Mouse (Mus musculus): Measurements from ENCODE around the gene Dpp8.
"Not testable (repeated sequence)": the region's sequence is repeated elsewhere in the genome, so short reads cannot be mapped to it uniquely, and the experiment has no call there.

Gene Dpp8

DNA sequence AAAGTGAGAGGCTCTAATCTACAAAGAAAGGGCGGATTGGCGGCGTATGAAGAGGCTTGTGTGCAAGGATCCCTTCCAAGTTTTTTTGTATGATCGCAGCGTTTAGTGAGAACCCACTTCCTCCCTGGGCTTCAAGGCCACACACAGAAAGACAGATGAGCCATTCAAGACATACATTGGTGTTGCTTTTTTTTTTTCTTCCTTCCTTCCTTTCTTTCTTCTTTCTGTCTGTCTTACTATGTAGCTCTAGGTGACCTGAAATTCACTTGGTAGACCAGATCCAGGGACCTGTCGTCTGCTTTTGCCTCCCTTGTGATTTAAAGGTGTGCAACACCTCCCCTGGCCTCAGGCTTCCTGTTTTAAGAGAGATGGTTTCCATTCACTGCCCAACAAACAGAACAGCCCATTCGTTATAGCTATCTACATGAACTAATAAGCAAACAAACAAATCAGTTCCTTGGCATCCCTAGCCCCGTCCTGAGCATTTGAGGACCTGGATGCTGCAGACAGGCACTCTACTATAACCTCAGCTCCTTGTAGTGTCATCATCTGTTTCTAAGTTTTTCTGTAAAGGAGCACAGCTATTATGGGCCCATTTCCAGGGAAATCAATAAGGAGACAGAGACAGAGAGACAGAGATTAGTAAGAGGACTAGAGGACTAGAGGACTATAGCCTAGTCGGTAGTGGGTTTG, 10.2 kb upstream of the Dpp8 start:
- in situ Hi-C loops (cut with MboI, MseI), result no loop called here

DNA sequence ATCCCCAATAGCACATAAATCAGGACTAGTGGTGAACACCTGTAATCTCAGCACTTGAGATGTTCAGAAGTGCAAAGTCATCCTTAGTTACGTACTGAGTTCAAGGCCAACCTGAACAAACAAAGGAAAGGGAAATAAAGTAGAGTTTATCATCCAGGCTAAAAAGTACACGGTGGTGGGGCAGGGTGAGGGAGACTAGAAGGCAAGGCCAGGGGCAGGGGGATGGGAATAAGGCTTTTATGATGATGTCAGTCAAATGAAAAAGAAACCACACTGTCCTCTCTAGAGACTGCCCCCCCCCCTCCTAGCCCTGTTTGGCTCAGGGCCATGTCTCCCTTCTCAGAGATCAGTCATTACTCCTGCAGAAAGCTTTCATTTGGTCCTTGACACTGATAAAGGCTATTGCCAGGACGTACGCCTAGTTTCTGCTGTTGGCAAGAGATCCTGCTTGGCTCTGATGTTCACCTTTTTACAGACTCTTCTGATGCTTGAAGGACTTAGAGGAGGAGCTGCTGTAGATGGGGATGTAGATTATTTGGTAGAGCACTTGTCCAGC, 9.6 kb upstream of the Dpp8 start:
- in situ Hi-C loops (cut with MboI, MseI), result no loop called here

DNA sequence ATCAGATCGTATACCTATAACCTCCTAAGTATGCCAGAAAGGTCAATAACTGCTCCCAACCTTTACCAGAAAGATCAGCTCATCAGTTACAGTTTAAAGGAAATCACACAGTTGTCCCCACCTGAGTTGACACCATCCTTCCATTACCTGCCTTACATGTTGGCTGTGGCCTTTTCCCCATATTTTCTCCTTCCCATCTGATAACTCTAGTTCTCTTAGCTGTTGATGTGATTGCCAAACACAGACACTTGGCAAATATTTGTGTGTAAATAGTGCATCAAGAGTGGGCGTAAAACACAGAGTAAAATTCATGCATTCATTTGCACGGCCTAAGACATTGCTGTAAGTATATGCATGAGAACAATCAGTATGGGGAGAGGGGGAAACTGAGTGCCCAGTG, 8.8 kb upstream of the Dpp8 start:
- in situ Hi-C loops (cut with MboI, MseI), result no loop called here

DNA sequence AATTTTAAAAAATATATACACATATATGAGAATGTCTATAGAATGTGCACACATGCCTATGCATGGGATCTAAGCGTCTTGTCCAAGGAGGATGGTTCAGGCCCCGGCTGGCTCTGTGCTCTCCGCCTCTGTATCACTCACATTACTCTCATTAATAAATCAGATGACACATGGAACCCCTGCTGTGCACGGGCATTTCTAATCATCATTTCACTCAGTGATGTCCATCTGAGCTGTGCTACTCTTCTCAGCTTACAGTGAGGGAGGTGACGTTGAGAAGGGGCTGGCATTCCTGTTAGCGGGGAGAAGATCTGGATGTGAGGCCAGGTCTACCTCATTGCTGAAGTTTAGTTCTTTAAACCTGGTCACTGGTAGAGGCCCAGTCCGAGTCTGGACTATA, 5.0 kb upstream of the Dpp8 start:
- in situ Hi-C loops (cut with MboI, MseI), result no loop called here

DNA sequence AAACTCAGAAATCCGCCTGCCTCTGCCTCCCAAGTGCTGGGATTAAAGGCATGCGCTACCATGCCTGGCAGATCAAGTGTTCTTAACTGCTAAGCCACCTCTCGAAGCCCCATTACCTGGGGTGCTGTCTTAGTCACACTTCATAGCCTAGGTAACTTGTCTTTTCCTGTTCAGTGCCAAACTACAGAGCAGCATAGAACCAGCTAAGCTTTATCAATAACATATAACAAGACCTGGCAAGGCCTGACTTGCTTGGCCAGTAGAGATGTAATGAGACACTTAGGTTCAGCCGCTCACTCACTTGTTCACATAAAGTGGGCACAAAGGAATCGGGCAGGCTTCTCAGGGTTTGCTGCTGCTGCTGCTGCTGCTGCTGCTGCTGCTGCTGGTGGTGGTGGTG, 3.9 kb upstream of the Dpp8 start:
- in situ Hi-C loops (cut with MboI, MseI), result no loop called here

DNA sequence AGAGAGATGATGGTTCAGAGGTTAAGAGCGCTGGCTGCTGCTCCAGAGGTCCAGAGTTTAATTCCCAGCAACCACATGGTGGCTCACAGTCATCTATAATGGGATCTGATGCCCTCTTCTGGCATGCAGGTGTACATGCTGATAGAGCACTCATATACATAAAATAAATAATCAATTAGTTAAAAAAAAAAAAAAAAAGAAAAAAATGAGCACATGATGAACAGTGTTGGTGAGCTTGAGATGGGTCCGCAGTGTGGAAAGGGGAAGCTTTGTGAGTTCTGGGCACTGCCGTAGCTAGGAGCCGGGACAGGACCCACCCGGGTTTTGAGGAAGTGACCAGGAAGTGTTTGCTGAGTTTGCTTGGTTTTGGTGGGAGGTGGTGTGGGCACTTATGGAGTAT, 859 bp upstream of the Dpp8 start:
- in situ Hi-C loops (cut with MboI, MseI), result not testable (repeated sequence)

DNA sequence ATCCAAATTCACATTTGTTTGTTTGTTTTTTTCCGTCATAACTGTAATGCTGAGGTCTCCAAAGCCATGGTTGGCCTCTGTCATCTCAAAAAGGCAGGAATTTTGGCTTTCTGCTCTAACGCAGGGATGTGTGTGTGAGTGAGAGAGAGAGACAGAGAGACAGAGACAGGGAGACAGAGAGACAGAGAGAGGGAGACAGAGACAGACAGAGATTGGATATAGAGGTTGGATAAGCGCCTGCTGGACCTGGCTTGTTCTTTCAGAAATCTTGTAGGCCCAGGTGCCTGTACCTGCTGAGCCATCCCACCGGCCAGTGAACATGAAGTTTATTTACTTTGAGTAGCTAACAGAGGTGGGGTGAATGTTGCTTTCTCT, 333 bp upstream of the Dpp8 start:
- in situ Hi-C loops (cut with MboI, MseI), result no loop called here

DNA sequence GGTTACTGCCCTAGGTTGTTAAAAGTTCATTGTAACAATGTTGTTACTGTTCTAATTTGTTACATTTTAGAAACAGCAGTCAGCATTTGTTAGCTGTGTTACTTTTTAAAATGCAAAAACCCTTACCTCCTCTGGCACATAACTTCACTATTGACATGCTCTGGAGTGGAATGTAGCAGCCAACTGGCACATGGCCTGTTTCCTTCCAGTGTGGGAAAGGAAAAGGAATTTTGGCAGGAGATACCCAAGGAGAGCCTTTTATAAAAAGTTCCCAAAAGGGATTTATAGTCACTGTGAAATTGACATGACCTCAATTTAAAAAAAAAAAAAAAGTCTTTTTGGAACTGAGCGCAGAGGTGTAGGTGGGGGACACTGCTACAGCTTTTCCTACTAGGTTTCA, 4.2 kb downstream of the Dpp8 start:
- in situ Hi-C loops (cut with MboI, MseI), result no loop called here

DNA sequence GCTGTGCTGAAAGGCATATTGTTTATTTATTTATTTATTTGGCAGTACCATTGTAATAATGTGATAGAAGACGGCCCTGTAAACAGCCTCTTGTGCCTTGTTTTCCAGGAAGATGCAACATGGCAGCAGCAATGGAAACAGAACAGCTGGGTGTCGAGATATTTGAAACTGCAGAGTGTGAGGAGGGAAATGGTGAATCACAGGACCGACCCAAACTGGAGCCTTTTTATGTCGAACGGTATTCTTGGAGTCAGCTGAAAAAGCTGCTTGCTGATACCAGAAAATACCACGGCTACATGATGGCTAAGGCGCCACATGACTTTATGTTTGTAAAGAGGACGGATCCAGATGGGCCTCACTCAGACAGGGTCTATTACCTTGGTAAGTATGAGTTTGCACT, 4.6 kb downstream of the Dpp8 start:
- in situ Hi-C loops (cut with MboI, MseI), result no loop called here

DNA sequence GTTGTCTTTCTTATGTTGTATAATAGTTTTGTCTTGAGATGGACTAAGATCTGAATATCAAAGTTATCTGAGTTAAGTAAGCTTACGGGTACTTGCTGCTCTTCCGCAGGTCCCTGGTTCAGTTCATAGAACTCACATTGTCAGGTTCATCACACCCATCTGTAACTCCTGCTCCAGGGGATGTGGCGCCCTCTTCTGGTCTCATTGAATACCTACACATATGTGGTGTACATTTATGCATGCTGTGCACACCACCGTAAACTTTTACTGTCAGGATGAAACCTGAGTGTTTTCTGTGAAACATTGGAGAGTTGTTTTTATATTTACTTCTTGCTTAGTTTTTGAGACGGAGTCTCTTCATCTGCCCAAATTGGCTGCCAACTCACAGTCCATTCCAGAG, 9.2 kb downstream of the Dpp8 start:
- in situ Hi-C loops (cut with MboI, MseI), result no loop called here

DNA sequence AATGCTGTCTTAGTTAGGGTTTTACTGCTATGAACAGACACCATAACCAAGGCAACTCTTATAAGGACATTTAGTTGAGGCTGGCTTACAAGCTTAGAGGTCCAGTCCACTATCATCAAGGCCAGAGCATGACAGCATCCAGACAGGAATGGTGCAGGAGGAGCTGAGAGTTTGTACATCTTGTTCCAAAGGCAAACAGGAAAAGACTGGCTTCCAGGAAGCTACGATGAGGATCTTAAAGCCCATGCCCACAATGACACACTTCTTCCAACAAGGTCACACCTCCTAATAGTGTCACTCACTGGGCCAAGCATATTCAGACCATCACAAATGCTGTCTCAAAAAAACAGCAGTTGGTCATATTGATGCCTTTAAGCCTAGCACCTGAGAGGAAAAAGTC, 14.8 kb downstream of the Dpp8 start:
- in situ Hi-C loops (cut with MboI, MseI), result no loop called here

DNA sequence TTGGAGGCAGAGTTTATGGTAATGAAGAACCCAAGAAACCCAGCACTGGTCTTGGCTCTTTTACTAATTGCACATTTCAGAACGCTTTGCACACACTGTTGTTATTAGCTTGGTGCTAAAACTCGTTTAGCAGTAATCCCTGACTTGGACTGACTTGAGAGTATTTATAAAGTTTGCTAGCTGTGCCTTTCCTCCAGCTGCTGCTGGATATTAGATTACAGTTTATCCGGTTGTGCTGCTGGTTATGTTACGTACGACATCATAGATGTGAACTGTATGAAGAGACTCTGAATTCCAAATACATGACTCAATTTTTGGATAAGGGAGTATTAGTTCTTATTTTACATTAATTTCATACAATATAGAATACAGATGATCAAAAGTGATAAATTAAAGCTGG, 17.2 kb downstream of the Dpp8 start:
- in situ Hi-C loops (cut with MboI, MseI), result no loop called here

DNA sequence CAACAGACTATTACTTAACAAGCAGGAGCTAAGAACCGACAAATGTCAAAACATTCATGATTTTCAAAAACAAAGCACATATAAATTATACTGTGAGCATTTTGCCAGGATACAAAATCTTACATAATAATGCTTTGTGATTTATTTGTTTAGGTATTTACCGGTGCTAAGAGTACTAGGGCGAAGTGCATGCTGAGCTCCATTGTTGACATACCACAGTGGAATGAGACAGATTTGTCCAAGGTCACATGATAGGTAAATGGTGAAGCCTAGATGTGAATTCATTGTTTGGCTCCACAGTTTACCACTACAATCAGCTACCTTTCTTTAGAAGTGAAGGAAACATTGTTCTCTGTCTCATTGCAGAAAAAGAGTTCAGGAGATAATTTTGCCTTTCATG, 18.8 kb downstream of the Dpp8 start:
- in situ Hi-C loops (cut with MboI, MseI), result loop anchor here (5.0 kb wide), 1 partner anchor 894 kb away; no protein-coding TSS in a partner anchor

DNA sequence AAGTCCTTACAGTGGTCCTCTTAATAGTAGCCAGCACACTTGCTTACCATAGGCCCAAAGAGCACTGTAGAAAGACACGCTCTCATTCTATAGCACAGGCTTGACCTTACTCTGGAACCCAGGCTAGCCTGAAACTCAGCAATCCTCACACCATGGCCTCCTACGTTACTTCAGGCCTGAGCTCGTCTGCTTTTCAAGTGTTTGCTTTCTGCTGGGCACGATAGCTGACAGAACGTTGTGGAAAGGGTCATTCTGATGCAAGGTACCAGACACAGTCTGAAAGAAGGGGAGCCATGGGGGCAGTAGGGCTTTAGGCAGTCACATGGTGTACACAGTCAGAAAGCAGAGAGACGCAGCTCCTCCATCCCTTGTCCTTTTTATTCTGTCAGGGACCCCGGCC, 32.0 kb downstream of the Dpp8 start:
- in situ Hi-C loops (cut with MboI, MseI), result loop anchor here (10.0 kb wide), 1 partner anchor 769 kb away; no protein-coding TSS in a partner anchor

DNA sequence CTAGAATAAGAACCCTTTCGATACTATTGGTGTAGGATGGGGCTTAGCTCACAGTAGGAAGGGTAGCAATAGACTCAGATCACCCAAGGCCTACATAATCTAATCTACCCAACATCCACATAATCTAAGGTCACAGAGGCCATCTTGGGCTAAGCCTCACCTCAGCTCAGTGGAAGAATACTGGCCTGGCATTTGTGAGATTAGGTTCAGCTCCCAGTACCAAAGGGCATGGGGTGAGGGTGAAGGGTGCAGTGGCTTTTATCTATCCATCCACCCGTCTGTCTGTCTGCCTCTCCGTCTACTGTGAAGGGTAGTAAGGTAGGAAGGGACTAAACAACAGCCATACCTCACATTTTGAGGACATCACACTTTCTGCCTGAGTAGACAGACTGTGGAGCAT, 38.4 kb downstream of the Dpp8 start:
- in situ Hi-C loops (cut with MboI, MseI), result no loop called here

DNA sequence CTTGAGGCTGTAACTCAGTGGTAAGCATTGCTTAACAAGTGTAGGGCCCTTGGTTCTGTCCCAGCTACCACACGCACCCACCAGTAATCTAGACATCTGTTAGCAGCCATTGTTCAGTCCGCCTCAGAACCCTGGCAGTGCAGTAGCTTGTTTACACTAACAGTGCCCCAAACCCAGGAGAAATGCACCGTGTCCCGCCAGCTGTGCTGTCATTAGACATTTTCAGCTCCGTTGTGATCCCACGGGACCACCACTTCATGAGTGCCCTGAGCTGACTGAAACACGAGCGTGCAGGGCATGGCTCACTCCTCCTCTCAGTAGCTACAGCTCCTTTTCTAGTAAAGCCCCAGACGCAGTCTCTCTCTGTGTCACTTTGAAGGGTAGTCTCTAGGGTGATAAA, 41.3 kb downstream of the Dpp8 start:
- in situ Hi-C loops (cut with MboI, MseI), result no loop called here

DNA sequence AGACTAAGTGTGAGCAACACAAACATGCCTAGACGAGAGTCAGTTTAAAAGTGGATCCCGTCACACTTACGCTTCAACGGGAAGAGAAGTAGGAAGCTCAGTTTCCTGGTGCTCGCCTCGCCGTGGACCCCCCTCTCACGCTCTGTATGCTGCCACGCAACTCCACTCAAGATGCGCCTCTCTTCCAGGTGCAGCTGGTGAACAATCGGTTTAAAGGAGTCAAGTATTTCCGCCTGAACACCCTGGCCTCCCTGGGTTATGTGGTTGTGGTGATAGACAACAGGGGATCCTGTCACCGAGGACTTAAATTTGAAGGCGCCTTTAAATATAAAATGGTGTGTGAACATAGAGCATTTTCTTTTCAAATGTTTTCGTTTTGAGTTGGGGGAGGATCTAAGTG, 42.0 kb downstream of the Dpp8 start:
- in situ Hi-C loops (cut with MboI, MseI), result no loop called here

DNA sequence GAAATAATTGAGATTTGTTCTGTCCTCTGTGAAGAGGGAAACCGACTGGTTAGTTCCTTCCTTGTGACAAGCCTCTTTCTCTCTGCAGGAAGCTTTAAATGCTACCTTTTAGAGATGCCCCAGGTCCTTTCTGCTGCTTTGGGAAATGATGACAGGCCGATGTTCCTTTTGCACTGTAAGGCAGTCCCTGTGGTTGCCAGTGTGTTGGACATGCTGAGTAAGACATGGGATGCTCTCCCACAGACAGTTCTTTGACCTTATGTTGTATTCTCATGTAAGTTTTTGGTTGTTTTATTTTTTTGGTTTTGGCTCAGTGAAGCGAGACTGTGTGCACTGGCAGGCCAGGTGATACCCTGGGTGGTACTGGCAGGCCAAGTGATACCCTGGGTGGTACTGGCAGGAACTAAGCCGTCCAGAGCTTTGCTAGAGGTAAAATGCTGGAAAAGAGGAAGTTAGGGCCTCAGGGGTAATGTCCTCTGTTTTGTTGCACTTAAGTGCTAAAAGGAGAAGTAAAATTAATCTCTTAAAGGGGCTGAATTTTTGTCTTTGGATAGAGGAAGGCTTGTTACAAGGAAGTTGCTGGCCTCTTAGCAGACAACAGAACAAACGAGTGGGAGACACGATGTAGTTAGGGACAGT, 42.8 kb downstream of the Dpp8 start:
- in situ Hi-C loops (cut with MboI, MseI), result no loop called here

DNA sequence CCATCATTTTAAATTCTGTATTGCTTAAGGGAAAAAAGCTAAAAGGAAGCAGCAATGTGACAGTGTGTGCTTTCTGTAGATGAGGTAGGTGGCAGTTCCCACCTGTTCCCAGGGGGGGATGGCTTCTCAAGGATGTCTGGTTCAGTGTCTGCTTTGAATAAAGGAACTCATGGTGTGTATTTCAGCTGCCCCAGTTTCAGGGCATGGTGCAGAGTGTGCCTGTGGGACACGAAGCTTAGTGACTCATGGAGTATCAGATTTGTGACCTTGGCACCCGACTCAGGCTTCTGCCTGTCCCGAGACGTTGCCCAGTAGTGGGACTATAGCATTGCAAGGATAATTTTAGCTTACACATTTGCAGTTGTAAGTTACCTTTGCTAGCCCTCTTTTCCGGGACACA, 45.3 kb downstream of the Dpp8 start:
- in situ Hi-C loops (cut with MboI, MseI), result no loop called here

DNA sequence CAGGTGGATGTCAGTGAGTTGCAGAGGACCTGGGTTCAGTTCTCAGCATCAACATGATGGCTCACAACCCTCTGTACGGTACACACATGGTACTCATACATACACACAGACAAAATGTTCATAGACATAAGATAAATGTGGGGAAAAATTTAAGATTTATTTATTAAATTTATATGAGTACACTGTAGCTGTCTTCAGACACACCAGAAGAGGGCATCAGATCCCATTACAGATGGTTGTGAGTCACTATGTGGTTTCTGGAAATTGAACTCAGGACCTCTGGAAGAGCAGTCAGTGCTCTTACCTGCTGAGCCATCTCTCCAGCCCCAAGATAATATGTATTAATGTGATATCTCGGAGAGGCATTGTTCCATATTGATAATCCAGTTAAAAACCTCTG, 47.9 kb downstream of the Dpp8 start:
- in situ Hi-C loops (cut with MboI, MseI), result not testable (repeated sequence)

DNA sequence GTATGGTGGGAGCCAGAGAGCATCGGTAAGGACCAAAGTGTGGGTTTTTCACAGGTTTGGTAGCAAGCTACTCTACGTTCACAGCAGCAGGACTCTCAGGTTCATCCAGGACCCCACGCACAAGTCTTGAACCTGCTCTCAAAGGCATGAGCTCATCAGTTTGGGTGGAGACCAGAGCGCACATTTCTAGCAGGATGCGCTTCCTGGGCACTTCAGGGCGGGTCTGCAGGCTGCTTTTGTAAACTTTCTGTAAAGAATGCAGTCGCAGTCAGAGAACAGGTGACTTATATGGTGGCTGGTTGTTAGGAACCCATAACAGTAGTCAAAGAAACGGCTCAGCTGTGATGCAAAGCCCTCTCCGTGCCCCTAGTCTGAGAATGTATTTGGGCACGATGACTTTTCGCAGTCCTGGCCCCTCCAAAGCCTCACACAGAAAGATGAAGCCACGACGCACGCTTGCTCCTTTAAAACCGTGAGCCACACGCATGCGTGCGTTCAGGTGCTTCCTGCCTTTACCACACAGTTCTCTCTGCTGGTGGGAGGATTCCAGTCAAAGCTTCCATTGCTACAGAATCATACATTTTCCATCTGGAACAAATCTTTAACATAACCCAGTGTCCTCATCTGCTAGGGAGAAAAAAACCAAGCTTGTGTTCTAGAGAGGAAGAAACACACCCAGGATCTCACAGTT, 51.0 kb downstream of the Dpp8 start:
- in situ Hi-C loops (cut with MboI, MseI), result no loop called here

DNA sequence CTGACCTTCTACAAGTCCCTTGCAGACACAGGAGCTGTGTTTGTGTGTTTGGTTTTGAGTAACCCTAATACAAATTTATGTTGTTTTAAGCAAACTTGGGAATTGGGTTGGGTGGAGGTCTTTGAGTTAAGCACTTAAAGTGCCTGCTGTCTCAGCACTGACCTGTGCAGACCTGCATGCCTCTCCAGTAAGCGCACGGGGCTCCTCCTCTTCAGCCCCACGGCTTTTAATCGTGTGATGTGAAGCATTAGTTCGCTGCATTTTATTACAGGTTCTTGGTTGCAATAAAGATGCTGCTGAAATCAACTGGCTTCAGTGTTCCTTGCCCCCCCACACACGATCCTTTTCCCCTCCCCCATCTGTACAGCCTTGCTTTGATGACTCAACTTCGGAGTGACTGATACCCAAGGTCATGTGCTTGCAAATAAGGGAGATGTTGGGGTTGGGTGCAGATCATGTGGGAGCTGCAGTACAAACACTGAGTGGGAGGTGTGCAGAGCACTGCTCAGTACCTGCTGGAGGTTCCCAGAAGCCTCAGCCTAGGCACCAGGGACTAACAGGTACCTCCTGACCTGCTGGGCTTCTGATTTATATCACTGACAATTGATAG, 52.1 kb downstream of the Dpp8 start:
- in situ Hi-C loops (cut with MboI, MseI), result no loop called here

All from T-helper 1 cell (primary cell).